Mouse (Mus musculus) intestine, postnatal 0 days (tissue): Measurements from ENCODE around the gene Dusp6. TPM values are rescaled to one million over a fixed set of nuclear protein-coding genes. Genes with fewer than 3 reads are reported as not detected.
A peak's percentile ranks its signal among the peaks of the same experiment; 100 is the strongest.

Source experiments
- ATAC-seq: fragments of 200-750 bp; cut with Nextera tagmentation; 2 replicates; pipeline ENCODE4 v1.8.0; 2017; ENCODE audit warnings: mild to moderate bottlenecking, moderate TSS enrichment, moderate library complexity
- H3K27ac ChIP-seq: fragments of 300-500 bp; sonication (generic); 2 replicates; pipeline ENCODE4 v1.5.1; 2014; ENCODE audit warnings: mild to moderate bottlenecking, low read depth, low read length, moderate library complexity
- H3K27me3 ChIP-seq: fragments of 300-500 bp; sonication (generic); replicated peaks from 2 replicates; pipeline ENCODE4 v1.6.1; 2014; ENCODE audit warnings: low read length, mixed read lengths; ENCODE audit not compliant: control insufficient read depth, insufficient read depth
- H3K36me3 ChIP-seq: fragments of 300-500 bp; sonication (generic); 2 replicates; pipeline ENCODE4 v1.6.1; 2014; ENCODE audit warnings: mild to moderate bottlenecking, moderate library complexity; ENCODE audit not compliant: control insufficient read depth, insufficient read depth
- H3K4me1 ChIP-seq: fragments of 300-500 bp; sonication (generic); replicated peaks from 2 replicates; pipeline ENCODE4 v1.6.1; 2014; ENCODE audit warnings: antibody characterized with exemption, low read length, mixed read lengths; ENCODE audit not compliant: control insufficient read depth, insufficient read depth
- H3K4me2 ChIP-seq: fragments of 300-500 bp; sonication (generic); replicated peaks from 2 replicates; pipeline ENCODE4 v1.6.1; 2014; ENCODE audit warnings: low read depth, mild to moderate bottlenecking, moderate library complexity
- H3K4me3 ChIP-seq: fragments of 300-500 bp; sonication (generic); 2 replicates; pipeline ENCODE4 v1.5.1; 2014; ENCODE audit warnings: low read depth, low read length
- H3K9ac ChIP-seq: fragments of 300-500 bp; sonication (generic); 2 replicates; pipeline ENCODE4 v1.6.1; 2014; ENCODE audit warnings: mild to moderate bottlenecking, low read depth, low read length
- H3K9me3 ChIP-seq: fragments of 300-500 bp; sonication (generic); 2 replicates; pipeline ENCODE4 v1.6.1; 2016; ENCODE audit warnings: mixed run types; ENCODE audit not compliant: control insufficient read depth
- CTCF ChIP-seq: sonication (generic); IDR thresholded peaks from 2 replicates; pipeline ENCODE4 v1.5.1; 2016; ENCODE audit warnings: low read depth, mild to moderate bottlenecking, control low read depth, antibody characterized with exemption, moderate library complexity
- WGBS: fragments of 180-500 bp; shearing (Covaris S2); extraction: QIAGEN DNeasy Blood & Tissue Kit; methylation state at CpG from one replicate; pipeline ENCODE4 v1.1.7; 2014; 5-methylcytosine and 5-hydroxymethylcytosine counted together
- polyA plus RNA-seq: library from polyadenylated mRNA; unstranded; fragments of >200 nt; fragmentation: Nextera tagmentation; extraction: Ambion mirVana; gene quantifications from 2 replicates; pipeline ENCODE4 v1.2.1, GENCODE M21; 2015

The Dusp6 gene
- polyA plus RNA-seq, 1 experiment from 2014 or later: 27.9 TPM

DNA sequence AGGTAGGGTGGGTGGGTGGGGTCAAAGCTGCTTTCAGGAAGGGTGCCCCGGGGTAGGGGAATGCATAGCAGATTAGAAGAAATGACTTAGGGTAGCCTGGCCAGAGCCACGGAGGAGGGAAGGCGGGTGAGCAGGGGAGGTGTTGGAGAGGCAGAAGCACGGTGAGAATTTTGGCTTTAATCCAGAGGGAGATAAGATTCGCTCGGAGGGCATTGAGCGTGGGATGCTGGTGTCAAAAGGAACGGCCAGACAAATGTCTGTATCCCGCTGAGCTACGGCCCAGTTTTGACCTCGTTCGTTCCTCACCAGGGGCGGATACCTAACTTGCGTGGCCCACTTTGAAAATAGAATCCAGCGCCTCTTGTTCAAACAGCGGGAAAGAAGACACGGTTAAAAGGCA lies 23.8 kb downstream of the Dusp6 start:
- TF ChIP-seq CTCF: no peak
- H3K4me1 ChIP-seq: no peaks in the 10 kb centered on the region
- no peaks in the 10 kb centered on the region for H3K27me3 ChIP-seq
- H3K9ac ChIP-seq: no peak overlapping the region
- WGBS: 22% methylated on average over 17 of the region's 17 CpGs
- no peak for ATAC-seq
- no peaks in the 10 kb centered on the region for H3K36me3 ChIP-seq
- H3K9me3 ChIP-seq: no peaks in the 10 kb centered on the region
- 0 out of 2 replicates have a peak overlapping the region, but pooled peaks have one; percentile 13 for H3K4me3 ChIP-seq
- H3K27ac ChIP-seq: no peak overlapping the region
- peak overlapping the region; percentile 53 for H3K4me2 ChIP-seq

DNA sequence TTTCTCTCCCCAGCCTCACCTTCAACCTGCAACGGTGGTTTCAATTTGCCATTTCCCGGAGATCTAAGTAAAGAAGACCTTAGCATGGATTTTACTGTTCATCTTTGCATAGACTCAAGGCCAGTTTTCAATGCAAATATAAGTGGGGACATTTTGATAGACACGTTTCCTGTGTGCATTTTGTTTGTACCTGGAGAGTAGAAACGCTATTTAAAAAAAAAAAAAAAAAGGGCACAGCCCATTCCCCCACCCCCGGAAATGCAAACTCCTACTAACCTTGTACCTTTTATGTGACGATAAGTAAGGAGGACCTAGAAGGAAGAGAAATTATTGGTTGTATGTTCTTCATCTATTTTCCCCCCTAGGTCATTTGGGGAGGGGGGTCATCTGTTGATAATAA lies 24.2 kb downstream of the Dusp6 start:
- Histone ChIP-seq H3K27me3 (no peaks in the 10 kb centered on the region), H3K27ac (no peak overlapping the region), H3K4me3 (0 out of 2 replicates have a peak overlapping the region, but pooled peaks have one; percentile 13), H3K4me2 (peak overlapping the region; percentile 53), H3K4me1 (no peaks in the 10 kb centered on the region), H3K36me3 (no peaks in the 10 kb centered on the region), H3K9ac (no peak overlapping the region), H3K9me3 (no peaks in the 10 kb centered on the region)
- 36% methylated on average over 6 of the region's 6 CpGs for WGBS
- no peak for TF ChIP-seq CTCF
- no peak for ATAC-seq

GRCm38 (mm10) chr10:99289176-99289575 lies 26.1 kb downstream of the Dusp6 start:
- ATAC-seq: no peak
- Histone ChIP-seq H3K27ac (no peak overlapping the region), H3K36me3 (no peaks in the 10 kb centered on the region), H3K27me3 (no peaks in the 10 kb centered on the region), H3K9me3 (no peaks in the 10 kb centered on the region), H3K4me3 (no peak overlapping the region), H3K4me2 (no peak overlapping the region), H3K4me1 (no peaks in the 10 kb centered on the region), H3K9ac (no peak overlapping the region)
- no peak for TF ChIP-seq CTCF
- 89% methylated on average over 5 of the region's 5 CpGs for WGBS

- Histone ChIP-seq H3K4me1 (no peaks in the 10 kb centered on the region), H3K27me3 (no peaks in the 10 kb centered on the region), H3K4me3 (no peak overlapping the region), H3K9me3 (no peaks in the 10 kb centered on the region), H3K27ac (no peak overlapping the region), H3K4me2 (no peak overlapping the region), H3K36me3 (no peaks in the 10 kb centered on the region), H3K9ac (no peak overlapping the region)
- WGBS: 80% methylated on average over 3 of the region's 3 CpGs
- ATAC-seq: no peak
- TF ChIP-seq CTCF: no peak
Measured at GRCm38 (mm10) chr10:99293111-99293640, 30.1 kb downstream of the Dusp6 start.

GRCm38 (mm10) chr10:99297721-99298120 lies 34.7 kb downstream of the Dusp6 start:
- no peaks in the 10 kb centered on the region for H3K9me3 ChIP-seq
- H3K27me3 ChIP-seq: no peaks in the 10 kb centered on the region
- H3K36me3 ChIP-seq: no peaks in the 10 kb centered on the region
- H3K4me3 ChIP-seq: no peak overlapping the region
- H3K4me1 ChIP-seq: peaks cover 4% of the 10 kb centered on the region; the same call in 1 of the 2 replicates
- TF ChIP-seq CTCF: no peak
- 56% methylated on average over 3 of the region's 3 CpGs for WGBS
- ATAC-seq: no peak
- no peak overlapping the region for H3K9ac ChIP-seq
- no peak overlapping the region for H3K27ac ChIP-seq
- no peak overlapping the region for H3K4me2 ChIP-seq

DNA sequence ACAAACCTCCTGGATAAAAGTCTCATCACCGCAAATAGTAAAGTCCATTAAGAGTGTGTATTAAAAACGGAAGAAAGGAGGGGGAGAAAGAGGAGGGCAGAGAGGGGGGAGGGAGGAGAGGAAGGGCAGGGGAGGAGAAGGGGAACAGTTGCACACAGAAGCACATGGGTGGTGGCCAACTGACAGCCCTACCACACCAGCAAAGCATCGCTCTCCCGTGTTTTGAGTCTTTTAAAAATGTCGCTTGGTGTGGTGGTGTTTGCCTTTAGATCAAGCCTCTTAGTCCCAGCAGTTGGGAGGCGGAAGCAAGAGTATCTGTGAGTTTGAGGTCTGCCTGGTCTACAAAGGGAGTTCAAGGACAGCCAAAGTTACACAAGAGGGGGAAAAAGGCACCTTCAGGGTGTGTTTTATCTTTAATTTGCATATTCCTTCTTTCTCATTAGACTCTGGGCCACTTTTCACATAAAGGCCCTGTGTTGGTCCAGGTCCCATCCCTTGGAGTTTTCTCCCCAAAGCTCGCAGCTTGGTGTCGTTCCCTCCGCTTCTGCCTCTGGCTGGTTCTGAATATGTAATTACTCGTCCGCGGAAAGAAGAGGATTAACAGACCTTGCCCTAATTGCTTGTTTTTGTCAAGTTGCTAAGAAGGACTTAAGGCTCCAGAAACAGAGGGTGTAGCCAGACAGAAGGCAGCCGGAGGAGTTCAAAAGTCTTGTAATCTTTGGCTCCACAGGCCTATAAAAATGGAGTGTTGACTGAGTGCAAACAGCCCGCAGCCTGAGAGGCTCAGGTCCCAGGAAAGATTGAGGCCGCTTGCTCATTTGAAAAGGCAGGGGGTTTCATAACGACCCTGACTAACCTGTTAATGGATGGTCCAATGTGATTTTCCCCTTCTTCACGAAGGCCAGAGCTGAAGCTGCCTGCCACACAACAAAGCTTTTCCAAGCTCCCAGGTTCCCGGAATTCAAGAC lies 35.6 kb downstream of the Dusp6 start:
- no peak overlapping the region for H3K27ac ChIP-seq
- H3K9me3 ChIP-seq: no peaks in the 10 kb centered on the region
- 37% methylated on average over 18 of the region's 18 CpGs for WGBS
- TF ChIP-seq CTCF: no peak
- no peak overlapping the region for H3K4me3 ChIP-seq
- ATAC-seq: no peak
- H3K27me3 ChIP-seq: no peaks in the 10 kb centered on the region
- H3K4me1 ChIP-seq: peaks cover 4% of the 10 kb centered on the region; the same call in 1 of the 2 replicates
- no peaks in the 10 kb centered on the region for H3K36me3 ChIP-seq
- H3K4me2 ChIP-seq: no peak overlapping the region
- H3K9ac ChIP-seq: no peak overlapping the region
